Mouse (Mus musculus): ENCODE measurements around the gene Arxes1. TPM values are rescaled to one million over a fixed set of nuclear protein-coding genes. Genes with fewer than 3 reads are reported as not detected.
"Not testable (repeated sequence)": the region's sequence is repeated elsewhere in the genome, so short reads cannot be mapped to it uniquely, and the experiment has no call there.

Arxes1 gene
- polyA plus RNA-seq (2014; fragmentation: Nextera tagmentation; extraction: Ambion mirVana): 33.5 and 36.2 TPM in 2 replicates

GRCm38 (mm10) chrX:136032799-136033763, at the start of gene Arxes1:
Arxes1 (plus strand) TSS chrX:136033367.
- not testable (repeated sequence) for H3K27ac ChIP-seq (ENCODE audit: low read length); H3K36me3 ChIP-seq (ENCODE audit: control insufficient read depth, insufficient read depth, low read length); H3K27me3 ChIP-seq (ENCODE audit: control insufficient read depth, insufficient read depth, low read length); H3K4me1 ChIP-seq (ENCODE audit: control insufficient read depth, insufficient read depth, low read length); H3K9ac ChIP-seq (replicated peaks; ENCODE audit: low read depth, low read length); H3K9me3 ChIP-seq (ENCODE audit: control insufficient read depth, low read depth, low read length)
- peak; percentile 94 for ATAC-seq (ENCODE audit: insufficient number of reproducible peaks, insufficient read depth, low FRiP score, low read depth)
- Histone ChIP-seq H3K4me3 (ENCODE audit: low read depth, low read length) (peak within 1 kb of the TSS; percentile 23), H3K4me2 (replicated peaks; ENCODE audit: low read depth, low read length) (peak within 1 kb of the TSS; percentile 35)
- WGBS: 32% methylated on average over 6 of the region's 49 CpGs

GRCm38 (mm10) chrX:135984539-135985260, 48.5 kb upstream of the Arxes1 start:
- Histone ChIP-seq H3K4me2 (replicated peaks; ENCODE audit: low read depth, low read length) (no peak overlapping the region), H3K9ac (replicated peaks; ENCODE audit: low read depth, low read length) (no peak overlapping the region), H3K27ac (ENCODE audit: low read length) (no peak overlapping the region), H3K4me1 (ENCODE audit: control insufficient read depth, insufficient read depth, low read length) (no peaks in the 10 kb centered on the region), H3K36me3 (ENCODE audit: control insufficient read depth, insufficient read depth, low read length) (no peaks in the 10 kb centered on the region), H3K27me3 (ENCODE audit: control insufficient read depth, insufficient read depth, low read length) (no peaks in the 10 kb centered on the region), H3K4me3 (ENCODE audit: low read depth, low read length) (no peak overlapping the region), H3K9me3 (ENCODE audit: control insufficient read depth, low read depth, low read length) (no peaks in the 10 kb centered on the region)
- no peak for ATAC-seq (ENCODE audit: insufficient number of reproducible peaks, insufficient read depth, low FRiP score, low read depth)
- WGBS: 58% methylated on average over 6 of the region's 6 CpGs

GRCm38 (mm10) chrX:135986267-135986666, 46.9 kb upstream of the Arxes1 start:
- no peak for ATAC-seq (ENCODE audit: insufficient number of reproducible peaks, insufficient read depth, low FRiP score, low read depth)

GRCm38 (mm10) chrX:135990661-135991060, 42.5 kb upstream of the Arxes1 start:
- Histone ChIP-seq H3K9ac (replicated peaks; ENCODE audit: low read depth, low read length) (no peak overlapping the region), H3K9me3 (ENCODE audit: control insufficient read depth, low read depth, low read length) (no peaks in the 10 kb centered on the region), H3K4me2 (replicated peaks; ENCODE audit: low read depth, low read length) (no peak overlapping the region), H3K27me3 (ENCODE audit: control insufficient read depth, insufficient read depth, low read length) (no peaks in the 10 kb centered on the region), H3K4me3 (ENCODE audit: low read depth, low read length) (no peak overlapping the region), H3K4me1 (ENCODE audit: control insufficient read depth, insufficient read depth, low read length) (no peaks in the 10 kb centered on the region), H3K27ac (ENCODE audit: low read length) (no peak overlapping the region), H3K36me3 (ENCODE audit: control insufficient read depth, insufficient read depth, low read length) (no peaks in the 10 kb centered on the region)
- ATAC-seq (ENCODE audit: insufficient number of reproducible peaks, insufficient read depth, low FRiP score, low read depth): no peak
- WGBS: 70% methylated on average over 2 of the region's 2 CpGs

More at GRCm38 (mm10) chrX:135986267-135986666, 46.9 kb upstream of the Arxes1 start:
- WGBS: 92% methylated on average over 3 of the region's 3 CpGs
- Histone ChIP-seq H3K27me3 (ENCODE audit: control insufficient read depth, insufficient read depth, low read length) (no peaks in the 10 kb centered on the region), H3K4me2 (replicated peaks; ENCODE audit: low read depth, low read length) (no peak overlapping the region), H3K9ac (replicated peaks; ENCODE audit: low read depth, low read length) (no peak overlapping the region), H3K9me3 (ENCODE audit: control insufficient read depth, low read depth, low read length) (no peaks in the 10 kb centered on the region), H3K36me3 (ENCODE audit: control insufficient read depth, insufficient read depth, low read length) (no peaks in the 10 kb centered on the region), H3K4me3 (ENCODE audit: low read depth, low read length) (no peak overlapping the region), H3K4me1 (ENCODE audit: control insufficient read depth, insufficient read depth, low read length) (no peaks in the 10 kb centered on the region), H3K27ac (ENCODE audit: low read length) (no peak overlapping the region)

- ATAC-seq (ENCODE audit: insufficient number of reproducible peaks, insufficient read depth, low FRiP score, low read depth): peak; percentile 88
- H3K9ac ChIP-seq (replicated peaks; ENCODE audit: low read depth, low read length); H3K27ac ChIP-seq (ENCODE audit: low read length); H3K4me3 ChIP-seq (ENCODE audit: low read depth, low read length); H3K36me3 ChIP-seq (ENCODE audit: control insufficient read depth, insufficient read depth, low read length); H3K27me3 ChIP-seq (ENCODE audit: control insufficient read depth, insufficient read depth, low read length); H3K4me1 ChIP-seq (ENCODE audit: control insufficient read depth, insufficient read depth, low read length); H3K4me2 ChIP-seq (replicated peaks; ENCODE audit: low read depth, low read length); H3K9me3 ChIP-seq (ENCODE audit: control insufficient read depth, low read depth, low read length): not testable (repeated sequence)
- 51% methylated on average over 2 of the region's 3 CpGs for WGBS
These were observed 40.0 kb upstream of the Arxes1 start for GRCm38 (mm10) chrX:135993192-135993594.

GRCm38 (mm10) chrX:135993664-135994119, 39.5 kb upstream of the Arxes1 start, which contains the start of gene Arxes2:
Arxes2 (plus strand) TSS chrX:135993824.
- ATAC-seq (ENCODE audit: insufficient number of reproducible peaks, insufficient read depth, low FRiP score, low read depth): peak; percentile 95
- Histone ChIP-seq H3K4me2 (replicated peaks; ENCODE audit: low read depth, low read length) (peak within 1 kb of the TSS; percentile 34), H3K4me3 (ENCODE audit: low read depth, low read length) (peak within 1 kb of the TSS; percentile 17; the same call in 1 of the 2 replicates)
- H3K4me1 ChIP-seq (ENCODE audit: control insufficient read depth, insufficient read depth, low read length); H3K27me3 ChIP-seq (ENCODE audit: control insufficient read depth, insufficient read depth, low read length); H3K27ac ChIP-seq (ENCODE audit: low read length); H3K9me3 ChIP-seq (ENCODE audit: control insufficient read depth, low read depth, low read length); H3K36me3 ChIP-seq (ENCODE audit: control insufficient read depth, insufficient read depth, low read length); H3K9ac ChIP-seq (replicated peaks; ENCODE audit: low read depth, low read length): not testable (repeated sequence)
- WGBS: 12% methylated on average over 10 of the region's 39 CpGs

GRCm38 (mm10) chrX:136007199-136007843, 25.8 kb upstream of the Arxes1 start:
- Histone ChIP-seq H3K4me1 (ENCODE audit: control insufficient read depth, insufficient read depth, low read length) (no peaks in the 10 kb centered on the region), H3K27me3 (ENCODE audit: control insufficient read depth, insufficient read depth, low read length) (no peaks in the 10 kb centered on the region), H3K36me3 (ENCODE audit: control insufficient read depth, insufficient read depth, low read length) (no peaks in the 10 kb centered on the region), H3K4me2 (replicated peaks; ENCODE audit: low read depth, low read length) (no peak overlapping the region), H3K4me3 (ENCODE audit: low read depth, low read length) (no peak overlapping the region), H3K9ac (replicated peaks; ENCODE audit: low read depth, low read length) (no peak overlapping the region), H3K27ac (ENCODE audit: low read length) (no peak overlapping the region), H3K9me3 (ENCODE audit: control insufficient read depth, low read depth, low read length) (no peaks in the 10 kb centered on the region)
- ATAC-seq (ENCODE audit: insufficient number of reproducible peaks, insufficient read depth, low FRiP score, low read depth): no peak
- WGBS: 33% methylated on average over 5 of the region's 5 CpGs

DNA sequence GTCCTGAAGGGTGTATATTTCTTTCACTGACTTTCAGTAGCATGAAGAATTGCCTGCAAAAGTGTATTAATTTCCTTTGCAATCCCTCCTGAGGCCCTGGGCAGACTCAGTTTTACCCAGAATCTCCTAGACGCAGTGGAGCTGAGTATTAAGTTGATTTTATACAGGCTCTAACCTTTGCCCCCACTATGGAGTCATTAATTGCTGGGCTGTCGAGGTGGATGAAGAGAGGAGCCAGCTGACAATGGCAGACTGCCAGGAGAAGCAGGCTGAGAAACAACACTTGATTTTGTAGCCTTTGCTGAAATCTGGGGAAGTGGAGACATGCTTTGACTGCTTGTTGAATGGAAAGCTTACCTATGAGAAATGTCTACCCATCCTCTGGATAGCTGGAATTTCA, 18.8 kb upstream of the Arxes1 start:
- Histone ChIP-seq H3K9ac (replicated peaks; ENCODE audit: low read depth, low read length) (no peak overlapping the region), H3K4me1 (ENCODE audit: control insufficient read depth, insufficient read depth, low read length) (no peaks in the 10 kb centered on the region), H3K36me3 (ENCODE audit: control insufficient read depth, insufficient read depth, low read length) (no peaks in the 10 kb centered on the region), H3K27me3 (ENCODE audit: control insufficient read depth, insufficient read depth, low read length) (no peaks in the 10 kb centered on the region), H3K9me3 (ENCODE audit: control insufficient read depth, low read depth, low read length) (no peaks in the 10 kb centered on the region), H3K4me2 (replicated peaks; ENCODE audit: low read depth, low read length) (no peak overlapping the region), H3K27ac (ENCODE audit: low read length) (no peak overlapping the region), H3K4me3 (ENCODE audit: low read depth, low read length) (no peak overlapping the region)
- ATAC-seq (ENCODE audit: insufficient number of reproducible peaks, insufficient read depth, low FRiP score, low read depth): peak; percentile 89; the same call in 1 of the 2 replicates
- WGBS: 20% methylated on average over 2 of the region's 2 CpGs

Data from stomach, embryonic 14.5 days (tissue).